Mouse (Mus musculus): ENCODE measurements around the gene Angptl7. TPM values are rescaled to one million over a fixed set of nuclear protein-coding genes. Genes with fewer than 3 reads are reported as not detected.
A peak's percentile ranks its signal among the peaks of the same experiment; 100 is the strongest.

Angptl7 gene
- total and polyA plus RNA-seq, 2 experiments from 2014 or later = 4.9 to 8.9 TPM

- Histone ChIP-seq H3K27ac (ENCODE audit: low read depth) (no peak overlapping the region), H3K4me1 (ENCODE audit: control insufficient read depth, insufficient read depth) (peaks cover 3% of the 10 kb centered on the region; the same call in 1 of the 2 replicates), H3K4me3 (ENCODE audit: low read depth, low read length) (no peak overlapping the region), H3K9ac (replicated peaks; ENCODE audit: low read depth, low read length) (no peak overlapping the region), H3K36me3 (replicated peaks; ENCODE audit: control insufficient read depth, insufficient read depth, low read length) (peaks cover 39% of the 10 kb centered on the region), H3K27me3 (ENCODE audit: control insufficient read depth, insufficient read depth, low read length) (no peaks in the 10 kb centered on the region), H3K4me2 (ENCODE audit: low read depth, low read length) (no peak overlapping the region), H3K9me3 (replicated peaks; ENCODE audit: control insufficient read depth, low read length) (no peaks in the 10 kb centered on the region)
- DNase-seq (ENCODE audit: low spot score) (no peak), ATAC-seq (ENCODE audit: insufficient read depth, low read depth) (no peak)
- no peak for TF ChIP-seq CTCF (IDR thresholded peaks at IDR 0.05; ENCODE audit: low read depth)
- no peak for TF ChIP-seq EP300 (IDR thresholded peaks at IDR 0.05; ENCODE audit: low read depth)
- WGBS = 75% methylated on average over 8 of the region's 8 CpGs
Observed at GRCm38 (mm10) chr4:148509450-148510084, 9.3 kb upstream of the Angptl7 start.

- 96% methylated on average over 14 of the region's 14 CpGs for WGBS
- no peak overlapping the region for H3K4me2 ChIP-seq (ENCODE audit: low read depth, low read length)
- no peaks in the 10 kb centered on the region for H3K9me3 ChIP-seq (replicated peaks; ENCODE audit: control insufficient read depth, low read length)
- no peak overlapping the region for H3K27ac ChIP-seq (ENCODE audit: low read depth)
- DNase-seq (ENCODE audit: low spot score) (no peak), ATAC-seq (ENCODE audit: insufficient read depth, low read depth) (no peak)
- H3K4me1 ChIP-seq (ENCODE audit: control insufficient read depth, insufficient read depth) = peaks cover 3% of the 10 kb centered on the region; the same call in 1 of the 2 replicates
- H3K9ac ChIP-seq (replicated peaks; ENCODE audit: low read depth, low read length) = no peak overlapping the region
- peaks cover 30% of the 10 kb centered on the region for H3K36me3 ChIP-seq (replicated peaks; ENCODE audit: control insufficient read depth, insufficient read depth, low read length)
- H3K27me3 ChIP-seq (ENCODE audit: control insufficient read depth, insufficient read depth, low read length) = no peaks in the 10 kb centered on the region
- no peak overlapping the region for H3K4me3 ChIP-seq (ENCODE audit: low read depth, low read length)
- TF ChIP-seq CTCF (IDR thresholded peaks at IDR 0.05; ENCODE audit: low read depth) (no peak), EP300 (IDR thresholded peaks at IDR 0.05; ENCODE audit: low read depth) (no peak)
Observed at GRCm38 (mm10) chr4:148508084-148508849, 8.0 kb upstream of the Angptl7 start.

- no peak overlapping the region for H3K9ac ChIP-seq (replicated peaks; ENCODE audit: low read depth, low read length)
- ATAC-seq (ENCODE audit: insufficient read depth, low read depth) (no peak), DNase-seq (ENCODE audit: low spot score) (no peak)
- no peak overlapping the region for H3K27ac ChIP-seq (ENCODE audit: low read depth)
- no peak for TF ChIP-seq EP300 (IDR thresholded peaks at IDR 0.05; ENCODE audit: low read depth)
- no peak for TF ChIP-seq CTCF (IDR thresholded peaks at IDR 0.05; ENCODE audit: low read depth)
- no peaks in the 10 kb centered on the region for H3K27me3 ChIP-seq (ENCODE audit: control insufficient read depth, insufficient read depth, low read length)
- WGBS = 86% methylated on average over 5 of the region's 5 CpGs
- peaks cover 3% of the 10 kb centered on the region; the same call in 1 of the 2 replicates for H3K4me1 ChIP-seq (ENCODE audit: control insufficient read depth, insufficient read depth)
- no peaks in the 10 kb centered on the region for H3K9me3 ChIP-seq (replicated peaks; ENCODE audit: control insufficient read depth, low read length)
- H3K36me3 ChIP-seq (replicated peaks; ENCODE audit: control insufficient read depth, insufficient read depth, low read length) = peaks cover 24% of the 10 kb centered on the region
- no peak overlapping the region for H3K4me2 ChIP-seq (ENCODE audit: low read depth, low read length)
- no peak overlapping the region for H3K4me3 ChIP-seq (ENCODE audit: low read depth, low read length)
Observed at GRCm38 (mm10) chr4:148507585-148507984, 7.3 kb upstream of the Angptl7 start.

- H3K4me2 ChIP-seq (ENCODE audit: low read depth, low read length) = no peak overlapping the region
- no peak; the same call in 1 of the 2 replicates for ATAC-seq (ENCODE audit: insufficient read depth, low read depth)
Observed at GRCm38 (mm10) chr4:148504497-148504959, 4.3 kb upstream of the Angptl7 start.

GRCm38 (mm10) chr4:148495874-148496689, 4.2 kb downstream of the Angptl7 start:
- 78% methylated on average over 25 of the region's 25 CpGs for WGBS
- Histone ChIP-seq H3K27me3 (ENCODE audit: control insufficient read depth, insufficient read depth, low read length) (no peaks in the 10 kb centered on the region), H3K4me3 (ENCODE audit: low read depth, low read length) (no peak overlapping the region), H3K4me1 (ENCODE audit: control insufficient read depth, insufficient read depth) (no peaks in the 10 kb centered on the region), H3K9me3 (replicated peaks; ENCODE audit: control insufficient read depth, low read length) (no peaks in the 10 kb centered on the region), H3K9ac (replicated peaks; ENCODE audit: low read depth, low read length) (no peak overlapping the region), H3K36me3 (replicated peaks; ENCODE audit: control insufficient read depth, insufficient read depth, low read length) (peaks cover 70% of the 10 kb centered on the region), H3K4me2 (ENCODE audit: low read depth, low read length) (no peak overlapping the region), H3K27ac (ENCODE audit: low read depth) (no peak overlapping the region)
- DNase-seq (ENCODE audit: low spot score) (no peak), ATAC-seq (ENCODE audit: insufficient read depth, low read depth) (0 out of 2 replicates have a peak, but pooled peaks have one; percentile 8)
- TF ChIP-seq EP300 (IDR thresholded peaks at IDR 0.05; ENCODE audit: low read depth) = no peak
- TF ChIP-seq CTCF (IDR thresholded peaks at IDR 0.05; ENCODE audit: low read depth) = no peak

More at GRCm38 (mm10) chr4:148504497-148504959, 4.3 kb upstream of the Angptl7 start:
- Histone ChIP-seq H3K9ac (replicated peaks; ENCODE audit: low read depth, low read length) (no peak overlapping the region), H3K9me3 (replicated peaks; ENCODE audit: control insufficient read depth, low read length) (no peaks in the 10 kb centered on the region), H3K4me3 (ENCODE audit: low read depth, low read length) (no peak overlapping the region), H3K36me3 (replicated peaks; ENCODE audit: control insufficient read depth, insufficient read depth, low read length) (peaks cover 37% of the 10 kb centered on the region), H3K4me1 (ENCODE audit: control insufficient read depth, insufficient read depth) (peaks cover 3% of the 10 kb centered on the region; the same call in 1 of the 2 replicates), H3K27ac (ENCODE audit: low read depth) (no peak overlapping the region), H3K27me3 (ENCODE audit: control insufficient read depth, insufficient read depth, low read length) (no peaks in the 10 kb centered on the region)
- no peak for TF ChIP-seq CTCF (IDR thresholded peaks at IDR 0.05; ENCODE audit: low read depth)
- TF ChIP-seq EP300 (IDR thresholded peaks at IDR 0.05; ENCODE audit: low read depth) = no peak
- WGBS = 32% methylated on average over 8 of the region's 8 CpGs
- no peak for DNase-seq (ENCODE audit: low spot score)

Data from heart, postnatal 0 days (tissue).